Mouse (Mus musculus): ENCODE data around the gene Kmt2e.
A peak's percentile ranks its signal among the peaks of the same experiment; 100 is the strongest.

- TF ChIP-seq CTCF (IDR thresholded peaks at IDR 0.05; ENCODE audit: low read depth, low read length) = peak; percentile 38
- TF ChIP-seq POLR2A (IDR thresholded peaks at IDR 0.05; ENCODE audit: extremely low read depth, insufficient read depth, low read length) = no peak
These were observed 49.1 kb upstream of the Kmt2e start for GRCm38 (mm10) chr5:23385136-23385535.

All from liver, adult 2 months (tissue).